Mouse (Mus musculus) ES-E14 (cell line): ENCODE measurements at regions not wholly inside any gene's neighbourhood (a gene's known extent, or its start where the extent isn't known, plus 50 kb on each side); places are given as distances from the start of the nearest gene placed in this dataset.

Experiments used
- HCFC1 ChIP-seq: IDR thresholded peaks from 2 replicates; pipeline ENCODE4 v1.6.1; 2012; ENCODE audit warnings: low read length, inconsistent platforms, borderline replicate concordance; ENCODE audit not compliant: insufficient read depth
- ZC3H11A ChIP-seq: IDR thresholded peaks from 2 replicates; pipeline ENCODE4 v1.6.1; 2012; ENCODE audit warnings: low read depth, mild to moderate bottlenecking, inconsistent platforms, low read length, borderline replicate concordance

DNA sequence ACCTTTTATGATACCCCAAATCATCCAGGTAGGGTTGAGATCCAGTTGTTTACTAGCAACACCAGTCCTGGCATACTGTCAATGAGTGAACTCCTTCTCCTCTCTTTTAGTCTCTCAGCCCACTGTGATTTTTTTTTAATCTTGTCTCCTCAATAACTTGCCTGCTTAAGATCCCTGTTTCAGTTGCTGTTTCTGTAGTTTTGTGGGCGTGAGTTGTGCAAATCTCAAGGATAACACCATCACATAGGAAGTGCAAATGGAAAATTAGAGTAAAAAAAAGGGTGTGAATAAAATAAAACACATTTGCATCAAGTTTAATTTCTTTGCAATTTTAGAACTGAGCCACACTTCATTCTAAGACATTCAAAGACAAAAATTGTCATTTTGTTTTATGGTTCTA, 3799.4 kb downstream of the 9330182O14Rik start:
- no peak for TF ChIP-seq ZC3H11A
- no peak for TF ChIP-seq HCFC1
